Mouse (Mus musculus) bone marrow macrophage, adult 2 months (primary cell): ENCODE data around the gene Btbd16.

Experiments used
- CTCF ChIP-seq: IDR thresholded peaks from 2 replicates; pipeline ENCODE4 v1.5.1; 2012; ENCODE audit warnings: low read depth, mild to moderate bottlenecking, low read length, moderate library complexity
- POLR2A ChIP-seq: IDR thresholded peaks from 2 replicates; pipeline ENCODE4 v1.6.1; 2012; ENCODE audit warnings: mild to moderate bottlenecking, low read depth, low read length, borderline replicate concordance

DNA sequence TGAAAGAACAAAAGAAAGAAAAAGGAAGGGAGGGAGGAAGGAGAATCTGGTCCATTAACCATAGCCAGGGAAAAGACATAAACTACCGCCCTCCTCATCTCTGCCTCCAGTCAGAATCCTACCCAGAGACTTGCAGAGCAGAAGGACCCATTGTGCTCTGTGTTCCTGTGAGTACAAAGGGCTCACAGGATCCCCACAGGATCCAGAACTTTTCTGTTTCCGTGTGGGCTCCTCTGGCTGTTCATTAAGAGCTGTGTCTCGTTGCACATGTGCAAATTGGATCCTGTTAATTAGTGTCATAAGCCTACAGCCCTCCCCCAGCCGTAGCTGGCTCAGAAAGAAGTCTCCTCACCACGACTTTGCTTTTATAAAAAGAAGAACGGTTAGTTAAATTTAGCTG is 41.0 kb upstream of the Btbd16 start:
- TF ChIP-seq POLR2A (no peak), CTCF (no peak)
